Mouse (Mus musculus) spleen, adult 2 months (tissue): ENCODE data around the gene Gpbp1l1. TPM values are rescaled to one million over a fixed set of nuclear protein-coding genes. Genes with fewer than 3 reads are reported as not detected.

ENCODE experiments used
- DNase-seq, 2 experiments: peaks; one replicate each; pipeline versions ENCODE4 v3.0.0 to v3.0.0-alpha.2; 2012 to 2021; ENCODE audit warnings: low spot score in 2 of 2, low read depth in 1 of 2
- H3K27ac ChIP-seq: fragments of 200-500 bp; 2 replicates; pipeline ENCODE4 v1.5.1; 2012; ENCODE audit warnings: low read length, inconsistent platforms; ENCODE audit not compliant: insufficient read depth
- H3K27me3 ChIP-seq: fragments of 200-500 bp; 2 replicates; pipeline ENCODE4 v1.6.1; 2012; ENCODE audit warnings: mild to moderate bottlenecking, moderate library complexity, low read length, inconsistent platforms; ENCODE audit not compliant: control insufficient read depth, insufficient read depth
- H3K36me3 ChIP-seq: fragments of 200-500 bp; 2 replicates; pipeline ENCODE4 v1.6.1; 2012; ENCODE audit warnings: mild to moderate bottlenecking, low read length, inconsistent platforms; ENCODE audit not compliant: control insufficient read depth, insufficient read depth
- H3K4me1 ChIP-seq: fragments of 200-500 bp; 2 replicates; pipeline ENCODE4 v1.6.1; 2011; ENCODE audit warnings: inconsistent platforms; ENCODE audit not compliant: control insufficient read depth, insufficient read depth, insufficient read length
- H3K4me3 ChIP-seq: fragments of 200-500 bp; 2 replicates; pipeline ENCODE4 v1.5.1; 2011; ENCODE audit warnings: mild to moderate bottlenecking, inconsistent platforms; ENCODE audit not compliant: insufficient read depth, insufficient read length; ENCODE audit errors: extremely low read depth
- CTCF ChIP-seq: fragments of 200-500 bp; IDR thresholded peaks from 2 replicates; pipeline ENCODE4 v1.5.1; 2011; ENCODE audit warnings: mild to moderate bottlenecking, inconsistent platforms; ENCODE audit not compliant: insufficient read depth, insufficient read length, insufficient replicate concordance; ENCODE audit errors: extremely low read depth
- POLR2A ChIP-seq: fragments of 200-500 bp; IDR thresholded peaks from 2 replicates; pipeline ENCODE4 v1.6.1; 2011; ENCODE audit warnings: low read depth, low read length, inconsistent platforms
- WGBS: fragments of 180-500 bp; shearing (Covaris S2); methylation state at CpG from one replicate; pipeline ENCODE4 v1.1.7; 2018; 5-methylcytosine and 5-hydroxymethylcytosine counted together
- polyA plus RNA-seq: library from polyadenylated mRNA; depleted of rRNA; stranded (reverse); fragments of >200 nt; gene quantifications from 2 replicates; pipeline ENCODE4 v1.2.3, GENCODE M21; 2012; rRNA removed

Gene Gpbp1l1
- 23.2 and 26.1 TPM in 2 replicates for polyA plus RNA-seq

DNA sequence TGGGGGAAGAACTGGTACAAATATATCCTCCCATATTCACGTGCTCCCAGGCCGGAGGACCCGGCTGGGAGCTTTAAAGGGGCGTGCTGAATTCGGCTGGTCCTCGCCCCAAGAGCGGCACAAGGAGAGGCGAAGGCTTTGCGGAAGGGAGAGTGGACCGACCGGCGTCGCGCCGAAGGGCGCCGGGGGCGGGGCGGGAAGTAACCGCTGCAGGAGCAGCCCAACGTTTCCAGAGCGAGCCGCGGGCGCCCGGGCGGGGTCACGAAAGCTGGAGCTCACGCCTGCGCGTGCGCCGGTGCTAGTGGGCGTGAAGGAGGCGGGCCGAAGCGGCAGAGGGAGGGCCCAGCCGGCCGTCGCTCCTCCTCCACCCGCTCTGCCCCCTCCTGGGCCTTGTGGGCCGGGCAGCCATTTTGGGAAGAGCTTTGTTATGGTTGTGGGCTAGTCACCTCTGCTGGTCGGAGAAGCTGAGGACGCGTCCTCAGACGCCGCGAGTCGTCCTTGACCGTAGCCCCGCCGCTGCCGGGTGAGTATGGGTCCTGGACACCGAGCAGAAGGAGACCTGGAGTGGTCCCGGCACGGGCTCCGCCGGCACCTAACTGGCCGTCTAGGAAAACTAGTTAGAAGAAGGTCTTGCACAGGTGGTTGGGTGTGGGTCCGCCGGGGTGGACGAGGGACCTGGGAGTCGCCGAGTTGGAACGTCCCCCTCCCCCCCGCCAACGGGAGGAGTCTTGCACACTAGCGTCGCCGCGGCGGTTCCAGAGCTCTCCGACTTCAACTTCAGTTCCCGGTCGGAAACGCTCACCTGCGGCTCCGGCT, at the start of gene Gpbp1l1:
TSS of gene Gpbp1l1 (plus strand) at position 353 of the 816 bp plus-strand sequence.
- H3K4me3 ChIP-seq, result peak within 1 kb of the TSS; percentile 97
- peaks cover 2% of the 10 kb centered on the region; the same call in 1 of the 2 replicates for H3K36me3 ChIP-seq
- DNase-seq, result peak; percentile 89 to 98
- H3K4me1 ChIP-seq, result peaks cover 2% of the 10 kb centered on the region; the same call in 1 of the 2 replicates
- no peaks in the 10 kb centered on the region for H3K27me3 ChIP-seq
- TF ChIP-seq CTCF (no peak), POLR2A (peak; percentile 40)
- peak within 1 kb of the TSS; percentile 99 for H3K27ac ChIP-seq
- under 1% methylated on average over 78 of the region's 78 CpGs for WGBS

DNA sequence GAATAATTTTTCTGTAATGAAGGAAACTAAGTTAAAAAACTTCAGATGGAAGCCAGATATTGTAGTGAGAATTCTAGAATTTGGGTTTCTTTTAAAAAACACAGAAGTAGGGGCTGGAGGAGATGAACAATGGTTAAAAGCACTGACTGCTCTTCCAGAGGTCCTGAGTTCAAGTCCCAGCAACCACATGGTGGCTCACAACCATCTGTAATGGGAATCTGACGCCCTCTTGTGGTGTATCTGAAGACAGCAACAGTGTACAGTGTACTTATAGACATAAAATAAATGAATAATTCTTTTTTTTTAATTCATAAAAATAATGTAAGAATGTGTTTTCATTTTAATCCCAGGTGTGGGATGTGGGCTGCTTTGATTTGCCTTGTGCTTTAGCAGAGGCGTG, 26.3 kb upstream of the Gpbp1l1 start:
- H3K36me3 ChIP-seq, result peaks cover 3% of the 10 kb centered on the region; the same call in 1 of the 2 replicates
- H3K4me1 ChIP-seq, result no peaks in the 10 kb centered on the region
- no peak overlapping the region for H3K27ac ChIP-seq
- H3K4me3 ChIP-seq, result no peak overlapping the region
- 83% methylated on average over 2 of the region's 2 CpGs for WGBS
- H3K27me3 ChIP-seq, result no peaks in the 10 kb centered on the region
- no peak for DNase-seq
- no peak for TF ChIP-seq POLR2A
- no peak for TF ChIP-seq CTCF

DNA sequence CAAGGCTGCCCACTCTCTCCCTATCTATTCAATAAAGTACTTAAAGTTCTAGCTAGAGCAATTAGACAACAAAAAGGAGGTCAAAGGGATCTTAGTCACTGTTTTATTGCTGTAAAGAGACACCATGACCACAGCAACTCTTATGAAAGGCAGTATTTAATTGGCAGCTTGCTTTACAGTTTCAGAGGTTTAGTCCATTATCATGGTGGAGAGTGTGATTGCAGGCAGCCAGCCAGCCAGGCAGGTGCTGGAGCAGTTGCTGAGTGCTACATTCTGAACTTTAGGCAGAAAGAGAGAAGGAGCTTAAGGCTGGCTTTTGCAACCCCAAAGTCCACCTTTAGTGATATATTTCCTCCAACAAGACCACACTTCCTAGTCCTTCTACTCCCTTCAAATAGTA, 21.1 kb upstream of the Gpbp1l1 start:
- no peak overlapping the region for H3K4me3 ChIP-seq
- H3K27ac ChIP-seq, result no peak overlapping the region
- no peak for DNase-seq
- H3K4me1 ChIP-seq, result no peaks in the 10 kb centered on the region
- no peak for TF ChIP-seq POLR2A
- TF ChIP-seq CTCF, result no peak
- H3K36me3 ChIP-seq, result peaks cover 7% of the 10 kb centered on the region
- H3K27me3 ChIP-seq, result no peaks in the 10 kb centered on the region

- DNase-seq, result no peak
- Histone ChIP-seq H3K27ac (no peak overlapping the region), H3K4me3 (no peak overlapping the region), H3K36me3 (peaks cover 5% of the 10 kb centered on the region), H3K27me3 (no peaks in the 10 kb centered on the region), H3K4me1 (no peaks in the 10 kb centered on the region)
- no peak for TF ChIP-seq CTCF
- TF ChIP-seq POLR2A, result no peak
- 96% methylated on average over 3 of the region's 3 CpGs for WGBS
Measured at GRCm38 (mm10) chr4:116537737-116538136, 19.7 kb upstream of the Gpbp1l1 start.

DNA sequence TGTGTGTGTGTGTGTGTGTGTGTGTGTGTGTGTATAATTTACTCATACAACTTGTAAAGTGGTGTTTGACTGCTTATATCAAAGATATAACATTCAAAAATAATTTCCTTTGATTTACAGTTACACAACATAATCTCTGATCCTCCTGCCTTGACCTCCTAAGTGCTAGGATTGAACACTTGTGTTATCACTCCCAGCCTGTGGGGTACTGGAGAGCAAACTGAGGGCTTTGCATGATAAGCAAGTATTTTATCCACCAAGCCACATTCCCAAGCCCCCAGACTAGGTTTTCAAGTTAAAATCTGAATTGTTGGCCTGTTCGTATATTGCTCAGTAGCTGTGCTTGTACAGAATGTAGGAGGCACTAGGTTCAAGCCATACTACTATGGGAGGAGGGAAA, 7.0 kb upstream of the Gpbp1l1 start:
- Histone ChIP-seq H3K27ac (no peak overlapping the region), H3K4me3 (no peak overlapping the region), H3K36me3 (peaks cover 2% of the 10 kb centered on the region; the same call in 1 of the 2 replicates), H3K27me3 (no peaks in the 10 kb centered on the region), H3K4me1 (no peaks in the 10 kb centered on the region)
- 85% methylated on average over 1 of the region's 1 CpGs for WGBS
- no peak for DNase-seq
- TF ChIP-seq CTCF (no peak), POLR2A (no peak)

DNA sequence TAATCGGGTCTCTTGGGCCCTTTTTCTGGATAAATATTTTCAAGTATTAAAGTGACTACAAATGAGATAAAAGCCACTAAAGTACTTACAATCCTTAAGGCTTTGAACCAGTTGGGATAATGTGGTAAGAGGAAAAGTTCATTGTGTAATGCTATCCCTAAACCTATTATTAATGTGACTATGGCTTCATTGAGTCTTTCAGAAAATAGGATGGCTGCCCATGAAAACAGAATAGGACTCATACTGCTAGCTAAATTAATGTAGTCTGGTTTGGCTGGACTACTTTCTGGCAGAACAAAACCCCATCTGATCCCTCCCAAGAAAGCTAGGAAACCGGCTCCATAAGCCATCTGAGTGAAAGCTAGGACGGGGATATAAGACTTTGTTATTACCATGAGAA, 4.4 kb upstream of the Gpbp1l1 start:
- Histone ChIP-seq H3K4me3 (no peak overlapping the region), H3K36me3 (peaks cover 2% of the 10 kb centered on the region; the same call in 1 of the 2 replicates), H3K27ac (no peak overlapping the region), H3K4me1 (no peaks in the 10 kb centered on the region), H3K27me3 (no peaks in the 10 kb centered on the region)
- TF ChIP-seq POLR2A (no peak), CTCF (no peak)
- WGBS, result 89% methylated on average over 3 of the region's 3 CpGs
- no peak for DNase-seq
